Mouse (Mus musculus) ES-Bruce4 (cell line): ENCODE measurements around the gene Eif2s1. TPM values are rescaled to one million over a fixed set of nuclear protein-coding genes. Genes with fewer than 3 reads are reported as not detected.

Experiments used
- H3K27ac ChIP-seq: 2 replicates; pipeline ENCODE4 v1.5.1; 2012; ENCODE audit warnings: low read length, inconsistent platforms; ENCODE audit not compliant: insufficient read depth
- H3K27me3 ChIP-seq: 2 replicates; pipeline ENCODE4 v1.6.1; 2012; ENCODE audit warnings: mild to moderate bottlenecking, low read length, inconsistent platforms; ENCODE audit not compliant: control insufficient read depth, poor library complexity, insufficient read depth, severe bottlenecking
- H3K36me3 ChIP-seq: 2 replicates; pipeline ENCODE4 v1.6.1; 2012; ENCODE audit warnings: inconsistent platforms, mild to moderate bottlenecking, low read length, moderate library complexity; ENCODE audit not compliant: control insufficient read depth, poor library complexity, insufficient read depth, severe bottlenecking
- H3K4me1 ChIP-seq: one replicate; pipeline ENCODE4 v1.8.1; 2011; ENCODE audit warnings: low read length; ENCODE audit not compliant: control insufficient read depth, insufficient read depth
- H3K4me3 ChIP-seq: 2 replicates; pipeline ENCODE4 v1.5.1; 2011; ENCODE audit warnings: low read depth, mild to moderate bottlenecking, low read length
- H3K9ac ChIP-seq: 2 replicates; pipeline ENCODE4 v1.6.1; 2012; ENCODE audit warnings: low read depth, mild to moderate bottlenecking, inconsistent platforms; ENCODE audit not compliant: poor library complexity, severe bottlenecking
- H3K9me3 ChIP-seq: replicated peaks from 2 replicates; pipeline ENCODE4 v1.6.1; 2012; ENCODE audit warnings: mild to moderate bottlenecking, low read length, inconsistent platforms; ENCODE audit not compliant: control insufficient read depth, poor library complexity, insufficient read depth, severe bottlenecking
- CTCF ChIP-seq: IDR thresholded peaks from one replicate; pipeline ENCODE4 v1.8.1; 2011; ENCODE audit warnings: low read depth, low read length
- EP300 ChIP-seq: IDR thresholded peaks from 2 replicates; pipeline ENCODE4 v1.6.1; 2011; ENCODE audit warnings: low read depth, low read length; ENCODE audit not compliant: insufficient read depth
- POLR2A ChIP-seq: IDR thresholded peaks from one replicate; pipeline ENCODE4 v1.8.1; 2011; ENCODE audit warnings: low read length; ENCODE audit not compliant: insufficient read depth
- polyA plus RNA-seq: library from polyadenylated mRNA; stranded (reverse); fragments of >200 nt; gene quantifications from 2 replicates; pipeline ENCODE4 v1.2.4, GENCODE M21; 2011; ENCODE audit warnings: low read depth; ENCODE audit not compliant: missing spikeins, insufficient read depth, insufficient read length

Gene Eif2s1
- polyA plus RNA-seq, 1 experiment, result 231 TPM

GRCm38 (mm10) chr12:78860921-78861495 is 611 bp upstream of the Eif2s1 start:
- H3K27me3 ChIP-seq, result no peaks in the 10 kb centered on the region
- H3K4me1 ChIP-seq, result no peaks in the 10 kb centered on the region
- no peak for TF ChIP-seq CTCF
- TF ChIP-seq EP300, result no peak
- TF ChIP-seq POLR2A, result no peak
- H3K27ac ChIP-seq, result peak overlapping the region; percentile 12; the same call in 1 of the 2 replicates
- peak overlapping the region; percentile 98 for H3K4me3 ChIP-seq
- H3K36me3 ChIP-seq, result peaks cover 6% of the 10 kb centered on the region
- H3K9ac ChIP-seq, result peak overlapping the region; percentile 85
- H3K9me3 ChIP-seq, result no peaks in the 10 kb centered on the region

DNA sequence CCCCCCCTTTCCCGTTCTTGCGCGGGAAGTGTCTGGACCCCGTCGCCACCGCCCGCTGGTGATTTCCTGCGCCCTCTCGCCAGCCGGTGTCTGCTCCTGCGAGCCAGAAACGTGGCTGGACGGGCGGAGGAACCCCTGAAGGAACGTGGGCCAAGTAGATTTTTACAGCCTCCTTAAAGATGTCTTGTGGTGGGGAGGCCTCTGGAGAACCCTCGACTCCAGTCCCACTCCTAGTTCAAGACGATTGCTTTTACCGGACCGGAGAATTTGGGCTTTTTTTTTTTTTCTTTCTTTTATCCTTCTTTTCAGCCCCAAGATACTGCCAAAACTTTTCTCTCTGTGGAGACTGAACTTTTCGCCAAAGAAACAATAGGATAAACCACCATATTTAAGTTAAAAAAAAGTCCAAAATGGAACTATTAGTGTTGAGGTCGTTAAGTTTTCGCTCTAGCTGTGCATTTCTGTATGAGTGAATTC is 673 bp downstream of the Eif2s1 start:
- no peaks in the 10 kb centered on the region for H3K27me3 ChIP-seq

GRCm38 (mm10) chr12:78865434-78865833 is 3.8 kb downstream of the Eif2s1 start:
- Histone ChIP-seq H3K36me3 (peaks cover 36% of the 10 kb centered on the region), H3K4me1 (no peaks in the 10 kb centered on the region)
- TF ChIP-seq EP300 (no peak), CTCF (no peak), POLR2A (no peak)

More for the DNA sequence above, 673 bp downstream of the Eif2s1 start:
- Histone ChIP-seq H3K9ac (peak overlapping the region; percentile 87), H3K27ac (peak overlapping the region; percentile 45), H3K9me3 (no peaks in the 10 kb centered on the region), H3K4me1 (no peaks in the 10 kb centered on the region), H3K36me3 (peaks cover 16% of the 10 kb centered on the region), H3K4me3 (peak overlapping the region; percentile 90)
- no peak for TF ChIP-seq CTCF
- no peak for TF ChIP-seq EP300
- TF ChIP-seq POLR2A, result no peak

GRCm38 (mm10) chr12:78868115-78868514 is 6.5 kb downstream of the Eif2s1 start:
- Histone ChIP-seq H3K27ac (no peak overlapping the region), H3K36me3 (peaks cover 49% of the 10 kb centered on the region), H3K4me1 (no peaks in the 10 kb centered on the region), H3K27me3 (no peaks in the 10 kb centered on the region), H3K4me3 (no peak overlapping the region), H3K9ac (no peak overlapping the region), H3K9me3 (no peaks in the 10 kb centered on the region)
- TF ChIP-seq CTCF (no peak), POLR2A (no peak), EP300 (no peak)

More at GRCm38 (mm10) chr12:78865434-78865833, 3.8 kb downstream of the Eif2s1 start:
- Histone ChIP-seq H3K4me3 (no peak overlapping the region), H3K27ac (no peak overlapping the region), H3K9me3 (no peaks in the 10 kb centered on the region), H3K9ac (no peak overlapping the region), H3K27me3 (no peaks in the 10 kb centered on the region)

DNA sequence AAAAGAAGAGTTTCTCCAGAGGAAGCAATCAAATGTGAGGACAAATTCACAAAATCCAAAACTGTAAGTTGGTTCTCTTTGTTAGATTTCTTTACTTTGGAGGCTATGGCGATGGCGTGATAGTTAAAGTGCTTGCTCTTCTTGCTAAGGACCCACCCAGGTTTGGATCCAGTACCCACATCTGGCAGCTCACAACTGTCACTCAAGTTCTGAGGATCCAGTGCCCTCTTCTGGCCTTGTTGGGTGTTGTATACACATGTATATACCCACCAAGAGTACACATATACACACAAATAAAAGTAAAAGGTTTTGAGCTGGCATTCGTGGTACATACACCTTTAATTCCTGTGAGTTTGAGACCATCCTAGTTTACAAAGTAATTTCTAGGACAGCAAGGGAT is 13.0 kb downstream of the Eif2s1 start:
- TF ChIP-seq EP300 (no peak), POLR2A (no peak), CTCF (no peak)
- no peaks in the 10 kb centered on the region for H3K4me1 ChIP-seq

DNA sequence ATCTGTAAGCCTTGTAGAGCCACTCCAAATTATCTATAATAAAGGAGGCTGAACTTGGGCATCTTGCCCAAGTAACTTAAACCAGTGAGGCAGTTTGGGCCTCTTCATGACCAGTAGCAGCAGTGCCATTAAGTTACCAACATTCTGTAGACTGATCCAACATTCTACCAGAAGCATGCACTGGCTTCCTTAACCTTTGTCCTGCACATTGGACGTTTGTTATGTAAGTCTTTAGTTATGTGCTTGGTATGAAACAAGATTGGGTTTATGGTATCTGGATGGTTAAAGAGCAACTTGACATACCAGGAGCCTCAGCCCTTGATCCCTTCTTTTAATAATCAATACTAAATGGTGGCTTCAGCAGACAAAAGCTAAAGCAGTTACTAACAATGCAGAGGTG is 28.4 kb downstream of the Eif2s1 start:
- no peaks in the 10 kb centered on the region for H3K9me3 ChIP-seq
- no peak for TF ChIP-seq CTCF
- no peak for TF ChIP-seq EP300
- H3K4me1 ChIP-seq, result no peaks in the 10 kb centered on the region
- peaks cover 9% of the 10 kb centered on the region for H3K36me3 ChIP-seq
- H3K9ac ChIP-seq, result no peak overlapping the region
- H3K27ac ChIP-seq, result no peak overlapping the region
- no peak overlapping the region for H3K4me3 ChIP-seq
- no peaks in the 10 kb centered on the region for H3K27me3 ChIP-seq

More for the DNA sequence above, 13.0 kb downstream of the Eif2s1 start:
- H3K9me3 ChIP-seq, result no peaks in the 10 kb centered on the region
- no peak overlapping the region for H3K4me3 ChIP-seq
- H3K36me3 ChIP-seq, result peaks cover 65% of the 10 kb centered on the region
- H3K9ac ChIP-seq, result no peak overlapping the region
- no peak overlapping the region for H3K27ac ChIP-seq
- no peaks in the 10 kb centered on the region for H3K27me3 ChIP-seq
